Mouse (Mus musculus) right cerebral cortex, postnatal 10 days (tissue): ENCODE data around the gene Sppl2b.
"Not testable (repeated sequence)": the region's sequence is repeated elsewhere in the genome, so short reads cannot be mapped to it uniquely, and the experiment has no call there.

Experiments used
- DNase-seq, 2 experiments: peaks; one replicate each; pipeline ENCODE4 v3.0.0; 2021; ENCODE audit warnings: low spot score in 2 of 2

Gene Sppl2b

DNA sequence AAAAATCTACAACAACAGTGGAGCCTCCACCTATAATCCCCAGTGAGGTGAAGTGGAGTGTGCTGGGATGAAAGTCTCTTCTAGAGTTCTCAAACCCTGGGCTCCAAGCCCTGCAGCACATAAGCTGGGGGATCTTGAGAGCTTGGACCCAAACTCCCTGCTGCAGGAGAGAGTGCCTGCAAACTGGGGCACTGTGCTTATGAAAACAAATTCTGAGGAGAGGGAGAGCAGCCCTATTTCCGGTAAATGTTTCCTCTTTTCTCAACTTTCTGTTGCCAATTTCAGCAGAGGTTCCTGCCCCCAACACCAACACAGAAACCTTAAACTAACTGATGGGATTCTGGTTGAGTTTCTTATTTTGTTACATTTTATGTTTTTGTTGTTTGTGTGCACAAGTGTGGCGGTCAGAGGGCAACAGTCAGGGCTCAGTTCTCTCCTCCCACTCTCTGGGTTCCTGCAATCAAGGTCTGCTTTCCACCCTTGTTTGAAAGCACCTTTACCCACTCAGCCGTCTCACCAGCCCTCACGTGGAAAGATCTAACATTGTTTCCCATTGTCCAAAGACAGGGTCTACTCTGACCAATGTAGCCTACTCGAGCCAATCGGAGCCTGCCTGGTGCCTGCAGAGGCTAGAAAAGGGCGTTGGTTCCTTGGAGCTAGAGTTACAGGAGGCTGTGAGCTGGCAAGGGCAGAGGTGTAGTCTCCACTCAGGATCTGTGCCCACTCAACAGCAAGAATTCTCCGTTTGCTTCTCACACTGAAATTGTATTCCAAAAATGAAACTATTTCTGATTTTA lies 31.0 kb upstream of the Sppl2b start:
- DNase-seq = no peak

DNA sequence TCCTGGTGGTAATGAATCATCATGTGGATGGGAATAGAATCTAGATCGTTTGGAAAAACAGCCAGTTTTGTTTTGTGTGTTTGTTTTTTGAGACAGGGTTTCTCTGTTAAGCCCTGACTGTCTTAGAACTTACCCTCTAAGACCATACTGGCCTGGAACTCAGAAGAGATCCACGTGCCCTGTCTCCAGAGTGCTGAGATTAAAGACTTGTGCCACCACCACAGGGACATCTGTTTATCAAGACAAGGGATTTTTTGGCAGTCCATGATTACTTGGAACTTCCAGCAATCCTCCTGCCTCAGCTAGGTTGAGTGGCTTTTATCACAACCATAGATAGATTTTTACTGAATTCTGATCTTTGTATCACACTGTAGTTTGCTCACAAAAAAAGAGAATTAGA lies 30.2 kb upstream of the Sppl2b start:
- no peak for DNase-seq

DNA sequence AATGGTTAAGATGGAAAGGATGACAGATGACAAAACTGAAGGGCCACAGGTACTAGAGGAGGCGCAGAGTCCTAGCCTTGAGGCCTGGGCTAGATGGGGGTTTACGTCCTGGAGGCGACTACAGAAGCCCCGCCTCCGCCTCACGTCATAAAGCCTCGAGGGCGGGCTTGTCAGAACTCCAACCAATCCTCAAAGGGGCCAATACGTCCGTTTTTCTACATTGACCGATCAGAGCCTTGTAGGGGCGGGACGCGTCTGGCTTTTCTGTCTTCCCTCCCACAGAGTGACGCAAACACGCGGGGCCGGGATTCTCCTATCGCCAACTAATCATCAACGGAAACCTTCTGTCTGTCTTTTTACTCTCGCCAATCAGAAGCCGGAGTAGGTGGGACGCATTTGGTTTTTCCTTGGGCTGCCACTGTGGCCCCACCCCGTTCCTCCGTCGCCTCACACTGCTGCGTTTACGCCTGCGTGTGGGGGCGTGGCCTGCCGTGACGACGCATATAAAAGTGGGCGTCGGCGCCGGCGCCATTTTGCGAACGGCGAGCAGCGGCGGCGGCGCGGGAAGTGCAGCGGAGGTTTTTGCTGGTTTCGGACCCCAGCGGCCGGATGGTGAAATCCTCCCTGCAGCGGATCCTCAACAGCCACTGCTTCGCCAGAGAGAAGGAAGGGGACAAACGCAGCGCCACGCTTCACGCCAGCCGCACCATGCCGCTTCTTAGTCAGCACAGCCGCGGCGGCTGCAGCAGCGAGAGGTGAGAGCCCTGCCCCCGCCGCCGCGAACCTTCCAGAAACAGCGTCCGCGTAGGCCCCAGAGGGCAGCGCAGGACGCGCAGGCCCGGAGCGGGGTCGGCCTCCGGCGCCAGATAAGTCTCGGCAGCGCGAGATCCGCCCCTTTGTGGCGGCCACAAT lies 28.7 kb upstream of the Sppl2b start, which contains the start of gene Oaz1:
Gene Oaz1, plus strand, starts transcription at position 506 of the 912 bp plus-strand sequence.
- DNase-seq = peak; percentile 99 to 100

DNA sequence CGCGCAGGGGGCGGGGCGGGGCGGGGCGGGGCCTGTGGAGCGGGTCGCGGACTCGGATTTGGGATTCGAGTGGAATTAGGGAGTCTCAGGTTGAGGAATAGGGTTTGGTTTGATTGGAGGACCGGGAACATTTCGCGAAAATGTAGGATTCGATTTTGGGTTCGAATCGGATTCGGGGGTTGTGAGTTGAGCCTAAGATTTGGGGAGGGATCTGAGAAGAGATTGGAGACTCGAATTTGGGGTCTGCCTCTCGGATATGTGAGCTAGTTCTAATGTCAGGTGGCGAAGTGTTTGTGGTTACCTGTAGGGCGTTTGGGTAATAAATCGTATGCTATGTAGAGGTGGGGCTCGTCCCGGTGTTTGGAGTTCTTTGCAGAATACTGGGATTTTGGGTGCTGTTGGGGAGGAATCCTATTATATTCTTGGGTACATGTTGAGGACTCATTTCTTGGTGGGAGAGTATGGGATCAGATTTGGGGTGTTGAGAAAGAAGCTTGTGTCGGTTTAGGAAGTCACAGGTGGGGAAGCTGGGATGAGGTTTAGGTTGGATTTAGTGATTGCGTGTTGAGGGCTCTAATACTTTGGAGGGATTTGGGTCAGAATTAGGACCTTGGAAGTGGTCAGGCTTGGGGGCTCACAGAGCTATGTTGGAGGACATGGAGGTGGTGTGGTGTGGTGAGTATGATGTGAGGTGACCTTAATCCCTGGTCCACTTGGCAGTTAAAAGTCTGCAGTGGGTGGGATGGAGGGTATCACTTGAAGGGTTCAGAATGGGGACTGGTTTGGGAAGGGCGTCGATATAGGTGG lies 27.8 kb upstream of the Sppl2b start:
- DNase-seq = no peak

DNA sequence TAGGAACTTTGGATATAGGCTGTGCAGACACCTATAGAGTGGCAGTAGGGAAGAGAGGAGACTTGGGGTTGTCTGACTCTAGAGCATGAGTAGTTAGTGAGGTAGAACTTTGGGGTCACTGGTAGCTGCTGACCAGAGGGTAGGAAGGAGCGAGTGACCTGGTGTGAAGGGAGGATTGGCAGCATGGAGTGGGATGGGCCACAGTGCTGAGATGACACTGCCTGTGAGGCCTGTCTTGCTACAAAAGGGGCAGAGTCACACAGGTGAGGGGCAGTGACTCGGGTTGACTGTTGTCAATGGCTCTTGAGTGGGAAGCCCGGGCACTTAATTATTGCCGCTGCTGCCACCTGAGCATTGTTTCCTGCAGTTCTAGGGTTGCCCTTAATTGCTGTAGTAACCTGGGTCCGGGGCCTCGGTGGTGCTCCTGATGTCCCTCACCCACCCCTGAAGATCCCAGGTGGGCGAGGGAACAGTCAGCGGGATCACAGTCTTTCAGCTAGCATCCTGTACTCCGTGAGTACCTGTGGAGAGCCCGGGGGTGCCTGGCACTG lies 27.1 kb upstream of the Sppl2b start:
- no peak for DNase-seq

DNA sequence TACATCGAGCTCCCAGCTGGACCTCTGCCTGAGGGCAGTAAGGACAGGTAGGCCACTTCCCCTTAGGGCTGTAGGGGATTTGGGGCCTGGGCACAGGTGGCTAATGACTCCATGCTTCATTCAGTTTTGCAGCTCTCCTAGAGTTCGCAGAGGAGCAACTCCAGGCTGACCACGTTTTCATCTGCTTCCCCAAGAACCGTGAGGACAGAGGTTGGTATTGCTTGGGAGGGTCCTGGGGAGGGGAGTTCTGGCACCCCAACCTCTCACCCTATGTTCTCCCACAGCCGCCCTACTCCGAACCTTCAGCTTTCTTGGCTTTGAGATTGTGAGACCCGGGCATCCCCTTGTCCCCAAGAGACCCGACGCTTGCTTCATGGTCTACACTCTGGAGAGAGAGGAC lies 26.5 kb upstream of the Sppl2b start:
- DNase-seq = not testable (repeated sequence)

DNA sequence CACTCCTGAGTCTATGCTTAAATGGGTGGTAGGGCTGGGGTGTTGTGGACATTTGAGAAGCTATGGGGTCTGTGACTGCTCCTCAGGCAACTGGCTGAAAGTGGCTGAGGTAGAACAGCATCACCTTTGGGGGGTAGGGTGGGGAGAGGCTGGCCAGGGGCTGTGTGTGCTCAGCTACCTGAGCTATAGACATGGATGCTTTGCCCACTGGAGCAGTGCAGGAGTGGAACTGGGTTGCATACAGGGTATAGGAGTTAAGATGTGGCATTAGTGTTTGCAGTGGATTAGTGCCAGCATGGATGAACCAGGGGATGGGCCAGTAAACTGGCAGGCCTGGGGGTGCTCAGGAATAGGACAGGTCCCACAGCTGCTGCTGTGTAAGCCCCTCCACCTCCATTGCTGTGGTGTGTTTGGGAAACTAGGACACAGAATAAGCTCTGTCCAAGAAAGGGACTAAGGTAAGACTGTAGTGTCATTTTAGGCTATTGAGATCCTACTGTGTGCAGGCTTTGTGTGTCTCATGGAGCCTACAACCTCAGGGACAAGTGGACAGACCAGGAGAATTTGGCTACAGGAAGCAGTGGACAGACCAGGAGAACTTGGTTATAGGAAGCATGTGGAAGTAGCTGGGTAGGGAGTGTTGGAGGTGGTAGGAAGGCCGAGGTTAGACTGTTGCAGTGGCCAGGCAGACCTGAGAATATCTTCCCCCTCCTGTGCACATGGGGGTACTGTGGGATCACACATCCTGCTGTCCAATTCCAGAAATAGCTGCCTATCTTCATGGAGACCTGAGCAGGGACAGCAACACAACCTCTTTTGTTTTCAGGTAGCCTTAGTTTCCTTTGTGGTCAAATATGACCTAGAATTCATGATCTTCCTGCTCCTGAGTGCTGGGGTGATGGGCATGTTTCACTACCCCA lies 25.5 kb upstream of the Sppl2b start:
- no peak for DNase-seq

DNA sequence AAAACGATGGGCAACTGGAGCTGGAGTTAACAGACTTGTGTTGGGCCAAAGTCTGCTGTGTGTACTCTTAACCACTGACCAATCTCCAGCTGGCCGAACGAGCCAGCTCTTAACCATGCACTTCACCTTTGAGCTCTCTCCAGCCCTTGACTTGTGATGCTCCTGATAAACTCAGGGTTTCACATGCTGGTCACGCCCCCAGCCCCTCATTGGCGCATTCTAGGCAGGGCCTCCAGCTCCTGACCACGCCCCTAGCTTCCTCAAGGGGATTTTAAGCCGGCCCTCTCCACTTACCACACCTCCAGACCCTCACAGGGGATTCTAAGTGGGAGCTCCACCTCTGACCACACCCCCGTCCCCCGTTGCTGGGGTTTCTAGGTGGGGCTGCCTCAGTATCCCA lies 23.9 kb upstream of the Sppl2b start:
- DNase-seq = peak; percentile 68 to 71

DNA sequence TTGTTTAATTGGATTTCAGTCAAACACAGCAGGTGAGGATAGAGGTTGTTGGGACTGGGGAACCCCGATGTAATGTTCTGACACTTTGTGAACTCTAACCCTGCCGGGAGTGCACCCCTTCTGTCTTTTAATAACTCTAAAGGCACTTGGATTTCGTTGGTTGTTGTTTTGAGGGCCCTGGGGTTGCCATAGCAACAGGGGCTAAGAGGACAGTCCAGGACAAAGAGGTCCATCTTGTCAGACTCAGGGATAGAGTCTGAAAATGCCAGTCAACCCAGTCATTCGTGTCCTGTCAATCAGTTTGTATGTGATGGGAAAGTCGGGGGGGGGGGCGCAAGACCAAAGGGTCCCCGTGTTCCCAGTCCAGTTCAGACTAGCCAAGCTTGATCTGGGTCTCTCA lies 22.3 kb upstream of the Sppl2b start:
- DNase-seq = no peak

DNA sequence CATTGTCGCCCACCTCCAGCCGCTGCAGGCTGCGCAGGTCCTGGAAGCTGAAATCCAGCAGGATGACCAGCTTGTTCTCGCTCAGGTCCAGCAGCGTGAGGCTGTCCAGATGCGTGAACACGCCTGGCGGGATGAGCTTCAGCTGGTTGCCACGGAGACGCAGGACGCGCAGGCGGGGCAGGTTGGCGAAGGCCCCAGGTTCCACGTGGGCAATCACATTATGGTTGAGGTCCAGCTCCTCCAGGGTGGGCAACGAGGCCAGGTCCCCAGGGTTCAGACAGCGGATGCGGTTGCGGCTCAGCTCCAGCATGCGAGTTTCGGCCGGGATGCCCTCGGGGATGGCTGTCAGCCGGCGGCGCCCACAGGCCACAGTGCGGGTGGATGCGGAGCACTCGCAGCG lies 19.5 kb upstream of the Sppl2b start:
- no peak for DNase-seq

DNA sequence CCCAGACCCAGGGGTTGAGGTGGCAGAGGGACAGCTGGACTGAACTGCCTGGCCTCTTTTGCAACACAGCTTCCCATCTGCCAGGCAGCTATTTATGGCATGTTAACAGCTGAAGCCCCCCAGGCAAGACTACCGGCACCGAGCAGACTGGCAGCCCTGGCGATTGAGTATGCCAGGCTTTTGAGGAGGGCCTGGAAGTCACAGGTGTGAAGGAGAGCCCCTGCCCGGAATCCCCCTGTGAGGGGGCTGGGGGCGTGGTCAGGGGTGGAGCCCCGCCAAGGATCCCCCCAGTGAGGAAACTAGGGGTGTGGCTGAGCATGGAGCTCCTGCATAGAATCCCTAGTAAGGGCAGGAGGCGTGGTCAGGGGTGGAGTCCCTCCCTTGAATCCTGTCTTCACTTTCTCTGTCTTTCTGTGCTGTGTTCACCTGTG lies 18.1 kb upstream of the Sppl2b start:
- DNase-seq = no peak

DNA sequence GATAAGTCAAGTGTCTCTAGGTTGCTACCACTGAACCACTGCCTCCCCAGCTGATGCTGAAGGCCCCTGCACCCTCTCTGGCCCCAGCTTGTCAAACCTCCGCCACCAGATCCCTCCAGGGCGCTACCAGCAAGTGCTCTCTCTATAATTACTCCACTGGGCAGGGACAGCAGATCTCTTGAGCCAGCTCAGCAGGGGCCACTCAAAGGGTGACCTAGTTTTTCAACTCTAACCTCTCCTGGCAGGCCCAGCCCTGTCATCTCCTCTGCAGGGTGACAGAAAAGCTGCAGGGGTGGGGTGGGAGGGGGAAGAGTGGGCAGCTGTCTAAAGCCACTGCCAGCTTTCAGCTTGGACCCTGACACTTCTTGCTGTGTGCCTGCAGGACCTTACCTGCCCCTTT lies 17.2 kb upstream of the Sppl2b start:
- no peak for DNase-seq

DNA sequence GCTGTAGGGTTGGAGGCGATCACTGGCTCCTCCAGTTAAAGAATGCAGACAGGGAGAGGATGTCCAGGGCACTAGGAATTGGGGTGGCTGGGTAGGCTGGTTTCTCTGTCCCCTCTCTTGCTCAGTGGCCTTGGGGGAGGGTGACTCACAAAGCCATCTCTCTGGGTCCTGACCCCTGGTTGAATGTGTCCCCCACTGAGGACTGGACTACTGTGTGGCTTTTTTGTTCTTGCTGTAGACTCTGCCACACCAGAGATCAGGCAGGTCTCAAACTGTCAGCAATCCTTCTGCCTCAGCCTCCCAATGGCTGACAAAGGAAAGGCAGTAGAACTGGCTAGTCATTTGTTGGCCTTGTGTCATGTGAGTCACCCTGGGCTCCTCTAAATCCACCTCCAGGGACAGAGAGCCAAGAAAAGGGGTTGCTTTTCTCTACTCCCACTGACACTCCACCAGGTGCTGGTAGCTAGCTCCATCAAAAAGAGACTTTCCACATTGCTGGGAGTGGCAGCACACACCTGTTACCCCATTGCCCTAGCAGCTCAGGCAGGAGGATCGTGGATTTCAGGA lies 16.6 kb upstream of the Sppl2b start:
- DNase-seq = no peak

DNA sequence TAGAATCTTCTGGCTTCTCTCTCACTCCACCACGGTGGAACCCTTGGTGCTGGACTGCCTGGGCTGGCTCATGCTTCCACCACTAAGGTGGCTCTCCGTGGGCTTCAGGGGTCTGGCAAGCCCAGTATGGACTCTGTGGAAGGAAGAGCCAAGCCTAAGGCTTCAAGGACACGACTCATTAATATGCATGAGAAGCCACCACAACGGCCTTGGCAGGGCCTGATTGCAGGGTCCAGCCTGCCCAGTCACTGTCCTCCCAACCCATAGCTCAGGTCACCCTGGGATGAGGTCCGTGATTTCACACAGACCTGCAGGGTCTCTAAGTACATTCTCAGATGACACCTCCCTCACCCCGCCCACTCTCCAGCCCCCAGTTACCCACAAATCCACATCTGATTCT lies 15.2 kb upstream of the Sppl2b start:
- DNase-seq = no peak

DNA sequence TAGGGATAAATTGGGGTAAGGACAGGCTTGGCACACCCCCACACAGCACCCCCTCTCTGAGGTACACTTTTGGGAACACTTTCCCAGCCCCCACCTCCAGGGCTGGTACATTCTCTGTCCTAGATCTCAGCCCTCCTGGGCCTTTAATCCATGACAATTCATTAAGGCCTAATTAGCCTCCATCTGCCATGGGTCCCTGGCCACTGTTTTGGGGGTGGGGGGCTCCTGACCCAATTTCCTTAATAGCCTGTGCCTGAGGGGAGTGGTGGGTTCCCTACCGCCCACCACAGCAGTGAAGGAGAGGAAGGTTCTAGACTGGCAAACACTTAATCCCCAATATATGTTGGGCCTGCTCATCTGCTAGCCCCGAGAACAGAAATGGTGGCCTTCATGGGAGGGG lies 13.4 kb upstream of the Sppl2b start:
- no peak for DNase-seq

DNA sequence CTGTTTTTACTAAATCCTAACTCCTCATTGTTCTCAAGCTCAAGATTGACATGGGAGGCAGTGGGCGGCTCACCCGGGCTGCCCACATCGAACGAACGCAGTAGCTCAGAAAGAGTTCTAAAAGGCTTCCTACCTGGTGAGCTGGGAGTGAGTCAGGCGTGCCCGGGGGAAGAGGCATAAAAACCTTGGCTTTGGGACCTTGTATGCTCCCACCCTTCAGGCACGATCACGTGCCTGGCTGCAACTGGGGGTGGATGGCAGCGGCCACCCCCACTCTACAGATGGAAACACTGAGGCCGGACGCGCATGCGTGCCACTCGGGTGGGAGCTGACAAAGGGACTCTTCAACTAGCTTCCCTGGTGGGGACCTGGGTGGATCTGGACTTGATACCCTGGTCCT lies 12.7 kb upstream of the Sppl2b start:
- no peak for DNase-seq

DNA sequence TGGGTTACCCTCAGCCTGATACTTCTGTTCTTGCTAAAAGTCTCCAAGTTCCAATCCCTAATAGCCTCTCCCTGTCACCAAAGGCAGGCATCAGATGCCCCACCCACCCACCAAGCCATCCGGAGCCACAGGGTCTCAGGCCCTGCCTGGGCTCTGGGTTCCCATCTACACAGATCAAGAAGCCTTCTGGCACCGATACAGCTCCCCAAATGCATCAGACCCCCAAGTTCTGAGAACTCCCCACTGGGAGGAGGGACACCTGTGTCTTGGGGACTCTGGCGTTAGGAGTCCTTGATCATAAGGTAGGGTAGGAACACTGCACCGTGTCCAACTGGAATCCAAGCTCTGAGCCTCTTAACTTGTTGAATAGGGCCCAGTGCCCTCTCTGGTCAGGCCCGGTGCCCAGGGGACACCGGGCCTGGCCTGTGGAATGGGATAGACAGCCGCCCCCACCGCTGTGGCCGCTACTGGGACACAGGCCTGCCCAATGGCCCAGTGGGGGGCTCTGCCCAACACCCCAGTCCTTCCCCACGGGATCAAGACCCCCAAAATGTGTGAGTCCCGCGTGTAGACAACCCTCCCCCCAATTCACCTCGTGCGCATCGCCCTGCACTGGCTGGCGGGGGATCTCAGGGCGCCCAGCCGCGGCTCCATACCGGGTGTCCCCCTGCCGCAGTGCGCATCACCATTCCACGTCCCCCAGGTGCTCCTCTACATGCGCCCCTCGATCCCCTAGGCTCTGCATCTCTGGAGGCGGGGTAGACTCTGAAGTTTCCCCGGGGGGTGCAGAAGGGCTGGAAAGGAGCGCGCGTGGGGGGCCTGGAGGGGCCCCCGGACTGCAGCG lies 11.8 kb upstream of the Sppl2b start:
- no peak for DNase-seq

DNA sequence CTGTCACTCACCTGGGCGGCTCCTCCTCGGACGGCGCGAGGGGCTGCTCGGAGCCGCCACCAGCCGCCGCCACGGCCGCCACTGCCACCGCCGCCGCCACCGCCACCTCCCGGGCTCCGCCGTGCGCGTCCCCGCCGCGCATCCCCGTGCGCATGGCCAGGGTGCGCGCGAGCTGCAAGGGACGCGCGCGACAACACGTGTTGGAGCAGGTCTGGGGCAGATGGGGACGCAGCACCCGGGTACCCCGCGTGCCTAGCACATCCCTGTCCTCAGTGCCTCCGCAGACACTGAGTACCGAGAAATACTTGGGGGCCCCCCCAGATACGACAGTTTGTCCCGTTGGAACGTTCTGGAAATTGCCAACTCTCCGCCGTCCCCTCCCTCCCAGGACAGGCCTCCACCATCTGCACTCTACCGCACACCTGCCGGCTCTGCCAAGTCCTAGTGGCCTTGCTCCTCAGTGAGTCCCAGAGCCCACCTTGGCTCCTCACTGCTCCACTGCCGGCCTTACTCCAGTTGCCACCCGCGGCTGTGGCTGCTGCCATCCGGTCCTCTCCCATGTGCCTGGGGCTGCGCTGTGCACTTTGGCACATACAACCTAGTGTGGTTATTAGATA lies 11.0 kb upstream of the Sppl2b start, which contains the start of gene Lingo3:
Gene Lingo3, minus strand, starts transcription at position 109 of the 617 bp plus-strand sequence.
- DNase-seq = peak; percentile 77 to 80
